Mouse (Mus musculus) hindbrain, embryonic 15.5 days (tissue): Measurements from ENCODE around the gene Spata16. TPM values are rescaled to one million over a fixed set of nuclear protein-coding genes. Genes with fewer than 3 reads are reported as not detected.

Experiments used
- ATAC-seq: fragments of 200-750 bp; cut with Nextera tagmentation; 2 replicates; pipeline ENCODE4 v1.8.0; 2017; ENCODE audit warnings: low read depth, moderate number of reproducible peaks, moderate TSS enrichment; ENCODE audit not compliant: low FRiP score
- H3K27ac ChIP-seq: fragments of 300-500 bp; sonication (generic); replicated peaks from 2 replicates; pipeline ENCODE4 v1.5.1; 2015; ENCODE audit warnings: mild to moderate bottlenecking, inconsistent platforms
- H3K27me3 ChIP-seq: fragments of 300-500 bp; sonication (generic); 2 replicates; pipeline ENCODE4 v1.6.1; 2015; ENCODE audit warnings: control low read depth, inconsistent platforms
- H3K36me3 ChIP-seq: fragments of 300-500 bp; sonication (generic); 2 replicates; pipeline ENCODE4 v1.6.1; 2015; ENCODE audit warnings: control low read depth, inconsistent platforms
- H3K4me1 ChIP-seq: fragments of 300-500 bp; sonication (generic); replicated peaks from 2 replicates; pipeline ENCODE4 v1.6.1; 2015; ENCODE audit warnings: control low read depth, inconsistent platforms
- H3K4me2 ChIP-seq: fragments of 300-500 bp; sonication (generic); 2 replicates; pipeline ENCODE4 v1.6.1; 2015; ENCODE audit warnings: moderate library complexity, mild to moderate bottlenecking, inconsistent platforms
- H3K4me3 ChIP-seq: fragments of 300-500 bp; sonication (generic); 2 replicates; pipeline ENCODE4 v1.5.1; 2015; ENCODE audit warnings: mild to moderate bottlenecking, inconsistent platforms
- H3K9ac ChIP-seq: fragments of 300-500 bp; sonication (generic); 2 replicates; pipeline ENCODE4 v1.6.1; 2015; ENCODE audit warnings: inconsistent platforms
- H3K9me3 ChIP-seq: fragments of 300-500 bp; sonication (generic); 2 replicates; pipeline ENCODE4 v1.6.1; 2016; ENCODE audit warnings: control low read depth, inconsistent platforms
- WGBS: fragments of 180-500 bp; shearing (Covaris S2); methylation state at CpG from one replicate; pipeline ENCODE4 v1.1.7; 2015; 5-methylcytosine and 5-hydroxymethylcytosine counted together
- polyA plus RNA-seq: library from polyadenylated mRNA; unstranded; fragments of >200 nt; fragmentation: Nextera tagmentation; extraction: Ambion mirVana; gene quantifications from 2 replicates; pipeline ENCODE4 v1.2.1, GENCODE M21; 2015

Spata16 gene
- polyA plus RNA-seq, 1 experiment from 2014 or later: not detected

- Histone ChIP-seq H3K27me3 (no peaks in the 10 kb centered on the region), H3K27ac (no peak overlapping the region), H3K9ac (no peak overlapping the region), H3K9me3 (no peaks in the 10 kb centered on the region), H3K36me3 (no peaks in the 10 kb centered on the region), H3K4me2 (no peak overlapping the region), H3K4me3 (no peak overlapping the region), H3K4me1 (no peaks in the 10 kb centered on the region)
- 87% methylated on average over 2 of the region's 2 CpGs for WGBS
- no peak for ATAC-seq
Observed at GRCm38 (mm10) chr3:26750492-26750891, 113.1 kb downstream of the Spata16 start.

GRCm38 (mm10) chr3:26752441-26752840 lies 115.0 kb downstream of the Spata16 start:
- no peak for ATAC-seq
- Histone ChIP-seq H3K4me2 (no peak overlapping the region), H3K27me3 (no peaks in the 10 kb centered on the region), H3K4me1 (no peaks in the 10 kb centered on the region), H3K9me3 (no peaks in the 10 kb centered on the region), H3K4me3 (no peak overlapping the region), H3K36me3 (no peaks in the 10 kb centered on the region), H3K27ac (no peak overlapping the region), H3K9ac (no peak overlapping the region)
- WGBS: 87% methylated on average over 6 of the region's 6 CpGs

- Histone ChIP-seq H3K27ac (no peak overlapping the region), H3K27me3 (no peaks in the 10 kb centered on the region), H3K9me3 (no peaks in the 10 kb centered on the region), H3K4me3 (no peak overlapping the region), H3K4me1 (peaks cover 4% of the 10 kb centered on the region; the same call in 1 of the 2 replicates), H3K9ac (no peak overlapping the region), H3K4me2 (no peak overlapping the region), H3K36me3 (no peaks in the 10 kb centered on the region)
- no peak for ATAC-seq
- WGBS: 78% methylated on average over 12 of the region's 12 CpGs
Observed at GRCm38 (mm10) chr3:26793334-26794101, 156.1 kb downstream of the Spata16 start.

GRCm38 (mm10) chr3:26795851-26796538 lies 158.6 kb downstream of the Spata16 start:
- 48% methylated on average over 7 of the region's 7 CpGs for WGBS
- no peaks in the 10 kb centered on the region for H3K27me3 ChIP-seq

GRCm38 (mm10) chr3:26796954-26797353 lies 159.5 kb downstream of the Spata16 start:
- Histone ChIP-seq H3K4me2 (no peak overlapping the region), H3K4me3 (no peak overlapping the region), H3K9ac (no peak overlapping the region), H3K27ac (no peak overlapping the region), H3K36me3 (no peaks in the 10 kb centered on the region), H3K27me3 (no peaks in the 10 kb centered on the region), H3K9me3 (no peaks in the 10 kb centered on the region), H3K4me1 (peaks cover 4% of the 10 kb centered on the region; the same call in 1 of the 2 replicates)
- 78% methylated on average over 1 of the region's 1 CpGs for WGBS
- no peak for ATAC-seq

More at GRCm38 (mm10) chr3:26795851-26796538, 158.6 kb downstream of the Spata16 start:
- H3K4me3 ChIP-seq: no peak overlapping the region
- H3K36me3 ChIP-seq: no peaks in the 10 kb centered on the region
- peak; percentile 69 for ATAC-seq
- peaks cover 4% of the 10 kb centered on the region; the same call in 1 of the 2 replicates for H3K4me1 ChIP-seq
- H3K9ac ChIP-seq: no peak overlapping the region
- H3K4me2 ChIP-seq: no peak overlapping the region
- H3K9me3 ChIP-seq: no peaks in the 10 kb centered on the region
- H3K27ac ChIP-seq: no peak overlapping the region

GRCm38 (mm10) chr3:26814307-26814706 lies 176.9 kb downstream of the Spata16 start:
- 90% methylated on average over 8 of the region's 8 CpGs for WGBS
- ATAC-seq: no peak
- Histone ChIP-seq H3K9ac (no peak overlapping the region), H3K4me1 (no peaks in the 10 kb centered on the region), H3K9me3 (no peaks in the 10 kb centered on the region), H3K4me2 (no peak overlapping the region), H3K27me3 (no peaks in the 10 kb centered on the region), H3K36me3 (no peaks in the 10 kb centered on the region), H3K27ac (no peak overlapping the region), H3K4me3 (no peak overlapping the region)

GRCm38 (mm10) chr3:26815764-26816163 lies 178.3 kb downstream of the Spata16 start:
- H3K4me1 ChIP-seq: no peaks in the 10 kb centered on the region
- no peaks in the 10 kb centered on the region for H3K9me3 ChIP-seq
- H3K4me3 ChIP-seq: no peak overlapping the region
- no peaks in the 10 kb centered on the region for H3K27me3 ChIP-seq
- no peaks in the 10 kb centered on the region for H3K36me3 ChIP-seq
- WGBS: 96% methylated on average over 5 of the region's 5 CpGs
- no peak for ATAC-seq
- no peak overlapping the region for H3K4me2 ChIP-seq
- H3K27ac ChIP-seq: no peak overlapping the region
- H3K9ac ChIP-seq: no peak overlapping the region

GRCm38 (mm10) chr3:26819398-26819797 lies 182.0 kb downstream of the Spata16 start:
- Histone ChIP-seq H3K4me1 (no peaks in the 10 kb centered on the region), H3K27ac (no peak overlapping the region), H3K9me3 (no peaks in the 10 kb centered on the region), H3K27me3 (no peaks in the 10 kb centered on the region), H3K4me3 (no peak overlapping the region), H3K36me3 (no peaks in the 10 kb centered on the region), H3K4me2 (no peak overlapping the region), H3K9ac (no peak overlapping the region)
- no peak for ATAC-seq
- WGBS: 34% methylated on average over 5 of the region's 5 CpGs

GRCm38 (mm10) chr3:26826958-26827839 lies 189.8 kb downstream of the Spata16 start:
- no peak overlapping the region for H3K4me2 ChIP-seq
- peaks cover 9% of the 10 kb centered on the region; the same call in 1 of the 2 replicates for H3K4me1 ChIP-seq

GRCm38 (mm10) chr3:26832954-26833353 lies 195.5 kb downstream of the Spata16 start:
- Histone ChIP-seq H3K4me2 (no peak overlapping the region), H3K4me3 (no peak overlapping the region), H3K9me3 (no peaks in the 10 kb centered on the region), H3K27ac (no peak overlapping the region), H3K27me3 (no peaks in the 10 kb centered on the region), H3K4me1 (peaks cover 16% of the 10 kb centered on the region; the same call in 1 of the 2 replicates), H3K36me3 (no peaks in the 10 kb centered on the region), H3K9ac (no peak overlapping the region)
- no peak for ATAC-seq
- 77% methylated on average over 5 of the region's 5 CpGs for WGBS

More at GRCm38 (mm10) chr3:26826958-26827839, 189.8 kb downstream of the Spata16 start:
- no peaks in the 10 kb centered on the region for H3K27me3 ChIP-seq
- no peak overlapping the region for H3K9ac ChIP-seq
- ATAC-seq: peak; percentile 83
- no peak overlapping the region for H3K4me3 ChIP-seq
- H3K27ac ChIP-seq: no peak overlapping the region
- H3K9me3 ChIP-seq: no peaks in the 10 kb centered on the region
- no peaks in the 10 kb centered on the region for H3K36me3 ChIP-seq
- 60% methylated on average over 7 of the region's 7 CpGs for WGBS

GRCm38 (mm10) chr3:26834178-26835050 lies 197.0 kb downstream of the Spata16 start:
- H3K27me3 ChIP-seq: no peaks in the 10 kb centered on the region
- no peaks in the 10 kb centered on the region for H3K9me3 ChIP-seq
- 54% methylated on average over 21 of the region's 21 CpGs for WGBS
- H3K4me2 ChIP-seq: no peak overlapping the region
- peak overlapping the region; percentile 34; the same call in 1 of the 2 replicates for H3K27ac ChIP-seq
- no peak overlapping the region for H3K9ac ChIP-seq
- peak; percentile 84 for ATAC-seq
- H3K36me3 ChIP-seq: no peaks in the 10 kb centered on the region
- H3K4me3 ChIP-seq: no peak overlapping the region
- peaks cover 16% of the 10 kb centered on the region; the same call in 1 of the 2 replicates for H3K4me1 ChIP-seq
